Mouse (Mus musculus) left cerebral cortex, postnatal 36 days (tissue): Measurements from ENCODE around the gene Orai3. TPM values are rescaled to one million over a fixed set of nuclear protein-coding genes. Genes with fewer than 3 reads are reported as not detected.

ENCODE experiments used
- DNase-seq, 2 experiments: peaks; one replicate each; pipeline ENCODE4 v3.0.0; 2021 to 2022; ENCODE audit warnings: low spot score in 2 of 2, mixed read lengths in 1 of 2
- intact Hi-C: fragments of 180-260 bp; cut with DNase I; formaldehyde crosslinking; loops from one replicate; pipeline ENCODE4 v1.15.1; 2025
- total RNA-seq, 2 experiments: library from RNA; stranded (reverse); gene quantifications; 2 replicates each; pipeline ENCODE4 v1.2.3; 2021

Gene Orai3
- total RNA-seq, 2 experiments from 2014 or later, result 18.9 to 25.4 TPM

DNA sequence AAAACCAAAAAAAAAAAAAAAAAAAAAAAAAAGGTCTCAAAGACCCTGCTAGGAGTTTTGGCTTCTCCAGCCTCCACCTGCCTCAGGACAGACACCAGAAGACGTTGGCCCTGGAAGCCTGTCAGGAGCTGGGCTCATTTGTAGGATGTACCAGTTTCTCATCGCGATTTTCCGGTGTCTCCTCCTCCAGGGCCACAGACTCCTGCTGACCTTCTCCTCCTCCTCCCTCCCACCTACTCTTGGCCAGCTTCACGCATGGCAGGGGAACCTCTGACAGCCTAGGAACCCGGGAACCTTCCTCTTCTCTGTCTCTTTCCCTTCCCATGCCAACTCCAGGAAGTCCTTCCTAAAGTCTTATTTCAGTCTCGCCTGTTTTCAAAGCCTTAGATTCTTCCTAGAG, 47.4 kb downstream of the Orai3 start:
- intact Hi-C loops, result no loop called here
- DNase-seq, result no peak

GRCm38 (mm10) chr7:127817776-127818175, 48.2 kb downstream of the Orai3 start:
- DNase-seq, result no peak
- intact Hi-C loops, result no loop called here

DNA sequence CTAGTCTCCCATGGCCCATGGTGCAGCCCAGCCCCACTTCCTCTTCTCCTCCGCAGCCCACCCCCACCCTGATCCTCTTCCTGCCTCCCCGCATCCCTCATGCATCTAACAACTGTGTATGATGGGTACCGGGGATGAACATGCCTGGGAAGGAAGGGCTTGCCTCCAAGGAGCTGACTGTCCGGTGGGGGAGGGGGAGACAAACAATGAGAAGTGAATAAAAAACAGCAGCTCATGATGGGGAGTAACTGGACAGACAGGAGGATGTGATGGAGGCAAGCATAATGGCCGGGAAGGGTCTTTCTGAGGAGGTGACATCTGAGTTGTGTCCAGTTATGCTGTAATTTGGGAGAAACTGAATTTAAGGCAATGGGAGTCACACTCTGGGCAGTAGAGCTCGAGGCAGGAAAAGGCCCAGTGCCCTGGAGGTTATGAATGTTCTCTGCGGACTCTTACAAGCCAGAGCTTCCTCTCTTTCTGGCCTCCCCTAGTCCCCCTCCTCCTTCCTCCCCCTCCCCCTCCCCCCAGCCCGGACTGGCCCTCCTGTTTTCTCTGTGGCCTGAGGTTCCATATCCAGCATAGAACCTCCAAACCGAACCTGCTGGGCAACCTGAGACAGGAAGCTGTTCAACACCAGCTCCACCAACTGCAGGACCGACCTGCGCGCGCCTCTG, 51.4 kb downstream of the Orai3 start:
- intact Hi-C loops, result no loop called here
- no peak for DNase-seq

- DNase-seq, result no peak
- intact Hi-C loops, result no loop called here
Observed at GRCm38 (mm10) chr7:127822494-127822893, 52.9 kb downstream of the Orai3 start.

GRCm38 (mm10) chr7:127823236-127824171, 53.9 kb downstream of the Orai3 start:
- DNase-seq, result peak in 1 of 2 experiments; percentile 46
- intact Hi-C loops, result loop anchor here (1.0 kb wide), 1 partner anchor 18 kb away; no protein-coding TSS in a partner anchor

DNA sequence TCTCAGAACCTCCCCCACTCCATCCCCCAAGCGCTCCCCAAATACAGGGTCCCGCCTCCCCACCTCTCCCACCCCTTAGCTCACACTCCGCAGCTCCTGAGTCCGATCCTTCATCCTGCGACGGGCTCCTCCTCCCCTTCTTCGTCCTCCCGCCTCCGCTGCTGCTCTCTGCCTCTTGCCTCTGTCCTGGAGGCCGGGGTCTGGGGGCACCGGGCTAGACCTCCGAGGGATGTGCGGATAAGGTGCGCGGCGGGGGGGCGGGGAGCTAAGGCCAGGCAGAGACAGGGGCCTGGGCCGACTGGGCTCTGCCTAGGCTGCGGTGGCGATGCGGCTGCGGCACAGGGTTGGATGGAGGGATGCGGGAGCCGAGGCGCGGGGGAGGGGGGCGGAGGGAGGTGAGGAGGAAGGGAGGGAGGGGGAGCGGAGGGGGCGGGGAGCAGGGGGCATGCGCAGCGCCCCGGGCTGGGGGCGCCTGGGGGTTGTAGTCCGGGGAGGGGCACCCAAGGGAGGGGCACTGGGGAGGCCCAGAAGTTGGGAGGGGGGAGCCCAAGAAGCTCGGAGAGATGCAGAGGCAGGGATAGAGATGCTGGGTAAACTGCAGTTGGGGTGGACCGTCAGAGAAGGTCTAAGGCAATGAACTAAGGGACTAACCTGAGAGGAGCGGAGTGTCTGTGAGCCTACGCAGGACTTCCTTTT, 54.7 kb downstream of the Orai3 start, which contains the start of the genes Stx4a and Stx1b:
Gene Stx4a (plus strand): TSS at position 119 of the 696 bp plus-strand sequence.
Gene Stx1b (minus strand): TSS at position 374 of the 696 bp plus-strand sequence.
- intact Hi-C loops, result loop anchor here (1.0 kb wide), 1 partner anchor 17 kb away; no protein-coding TSS in a partner anchor
- peak; percentile 57 to 79 for DNase-seq

Other genes starting within 250 kb of the Orai3 start
- 1 to 10 TPM in 1 of 2 experiments, not detected in 1; 3.4 TPM for gene Tmem265, start 208.4 kb upstream of the Orai3 start, total RNA-seq
- gene Phkg2, start 196.5 kb upstream of the Orai3 start, total RNA-seq, result 10 to 100 TPM; 69.2 to 81.4 TPM
- gene Ccdc189, start 181.2 kb upstream of the Orai3 start, total RNA-seq, result 1 to 10 TPM; 9.3 to 9.7 TPM
- 10 to 100 TPM; 63.1 to 81.0 TPM for gene Rnf40, start 181.0 kb upstream of the Orai3 start, total RNA-seq
- gene Zfp629, start 154.0 kb upstream of the Orai3 start, total RNA-seq, result 10 to 100 TPM; 22.1 to 24.7 TPM
- gene Bcl7c, start 60.9 kb upstream of the Orai3 start, total RNA-seq, result 10 to 100 TPM; 37.9 to 47.9 TPM
- gene Ctf1, start 57.1 kb upstream of the Orai3 start, total RNA-seq, result 1 to 10 TPM; 2.4 to 2.5 TPM
- gene Ctf2, start 37.6 kb upstream of the Orai3 start, total RNA-seq, result not detected
- gene Fbxl19, start 25.3 kb upstream of the Orai3 start, total RNA-seq, result 10 to 100 TPM; 73.2 to 84.6 TPM
- gene Setd1a, start 6.9 kb downstream of the Orai3 start, total RNA-seq, result 10 to 100 TPM; 40.0 to 53.4 TPM
- 1 to 10 TPM; 3.9 to 4.1 TPM for gene Gm49388, start 15.8 kb downstream of the Orai3 start, total RNA-seq
- 1 to 10 TPM; 3.3 to 4.0 TPM for gene Hsd3b7, start 30.8 kb downstream of the Orai3 start, total RNA-seq
- 10 to 100 TPM; 74.6 to 76.0 TPM for gene Stx4a, start 54.5 kb downstream of the Orai3 start, total RNA-seq
- gene Stx1b, start 54.7 kb downstream of the Orai3 start, total RNA-seq, result 100 to 1,000 TPM; 431 to 441 TPM
- gene Zfp646, start 106.4 kb downstream of the Orai3 start, total RNA-seq, result 10 to 100 TPM; 27.0 to 33.9 TPM
- gene Zfp668, start 107.0 kb downstream of the Orai3 start, total RNA-seq, result 10 to 100 TPM; 20.0 to 26.4 TPM
- 1 to 10 TPM in 1 of 2 experiments, under 1 TPM in 1; 0.76 to 2.2 TPM for gene Prss53, start 121.2 kb downstream of the Orai3 start, total RNA-seq
- not detected for gene Gm21974, start 125.6 kb downstream of the Orai3 start, total RNA-seq
- gene Vkorc1, start 125.8 kb downstream of the Orai3 start, total RNA-seq, result 10 to 100 TPM; 22.2 to 24.5 TPM
- gene Bckdk, start 134.3 kb downstream of the Orai3 start, total RNA-seq, result 10 to 100 TPM; 36.4 to 46.4 TPM
- gene Kat8, start 142.7 kb downstream of the Orai3 start, total RNA-seq, result 10 to 100 TPM; 27.6 to 34.8 TPM
- not detected for gene Prss8, start 160.3 kb downstream of the Orai3 start, total RNA-seq
- 10 to 100 TPM in 1 of 2 experiments, 1 to 10 TPM in 1; 8.2 to 10.2 TPM for gene Prss36, start 176.9 kb downstream of the Orai3 start, total RNA-seq
- 100 to 1,000 TPM; 259 to 349 TPM for gene Fus, start 197.6 kb downstream of the Orai3 start, total RNA-seq
- 1 to 10 TPM in 1 of 2 experiments, under 1 TPM in 1; 0.79 to 1.8 TPM for gene Pycard, start 224.1 kb downstream of the Orai3 start, total RNA-seq
- gene Trim72, start 234.1 kb downstream of the Orai3 start, total RNA-seq, result under 1 TPM; 0.96 to 0.97 TPM